ENCODE assay signal across 8 mouse cellular contexts in genomic region chr4:137993821-137994561, GRCm38 (mm10). TPM values are rescaled to one million over a fixed set of nuclear protein-coding genes. Genes with fewer than 3 reads are reported as not detected.
A peak's percentile ranks its signal among the peaks of the same experiment; 100 is the strongest.
DNase-seq lines count a peak whose midpoint lies in the region; ATAC-seq lines count a peak whose summit lies in the region.

No protein-coding gene starts in this region.

- H3K9me3 ChIP-seq in kidney, embryonic 15.5 days (replicated peaks): no peaks in the 10 kb centered on the region
- H3K9me3 ChIP-seq in lung, embryonic 15.5 days: no peaks in the 10 kb centered on the region
- no peaks in the 10 kb centered on the region for H3K9me3 ChIP-seq in neural tube, embryonic 15.5 days (replicated peaks)

- peak overlapping the region; percentile 95 for H3K9ac ChIP-seq in kidney, embryonic 15.5 days
- H3K9ac ChIP-seq in lung, embryonic 15.5 days: peak overlapping the region; percentile 97
- H3K9ac ChIP-seq in neural tube, embryonic 15.5 days (replicated peaks): peak overlapping the region; percentile 99

- peak overlapping the region; percentile 91 for H3K27ac ChIP-seq in kidney, embryonic 15.5 days
- peak overlapping the region; percentile 88 for H3K27ac ChIP-seq in lung, embryonic 15.5 days
- H3K27ac ChIP-seq in neural tube, embryonic 15.5 days (replicated peaks): peak overlapping the region; percentile 96

- under 1% methylated on average over 42 of the region's 60 CpGs for WGBS in kidney, embryonic 15.5 days
- under 1% methylated on average over 56 of the region's 60 CpGs for WGBS in lung, embryonic 15.5 days
- WGBS in neural tube, embryonic 15.5 days: 1% methylated on average over 56 of the region's 60 CpGs

- peak; percentile 20 for ATAC-seq in kidney, embryonic 15.5 days (replicated peaks; ENCODE audit: low FRiP score)
- peak; percentile 22 for ATAC-seq in lung, embryonic 15.5 days (ENCODE audit: borderline replicate concordance, extremely low read depth, low FRiP score, low TSS enrichment)
- ATAC-seq in neural tube, embryonic 15.5 days (ENCODE audit: low FRiP score): peak; percentile 18

- peaks cover 27% of the 10 kb centered on the region for H3K36me3 ChIP-seq in kidney, embryonic 15.5 days
- peaks cover 18% of the 10 kb centered on the region for H3K36me3 ChIP-seq in lung, embryonic 15.5 days
- H3K36me3 ChIP-seq in neural tube, embryonic 15.5 days: peaks cover 11% of the 10 kb centered on the region

- no peaks in the 10 kb centered on the region for H3K27me3 ChIP-seq in kidney, embryonic 15.5 days
- peaks cover 18% of the 10 kb centered on the region; the same call in 1 of the 2 replicates for H3K27me3 ChIP-seq in lung, embryonic 15.5 days
- H3K27me3 ChIP-seq in neural tube, embryonic 15.5 days (replicated peaks): no peaks in the 10 kb centered on the region

- peak overlapping the region; percentile 69 for H3K4me3 ChIP-seq in kidney, embryonic 15.5 days (replicated peaks)
- peak overlapping the region; percentile 88 for H3K4me3 ChIP-seq in lung, embryonic 15.5 days
- H3K4me3 ChIP-seq in neural tube, embryonic 15.5 days (replicated peaks): peak overlapping the region; percentile 94

- H3K4me1 ChIP-seq in kidney, embryonic 15.5 days: peaks cover 44% of the 10 kb centered on the region
- peaks cover 28% of the 10 kb centered on the region for H3K4me1 ChIP-seq in lung, embryonic 15.5 days
- H3K4me1 ChIP-seq in neural tube, embryonic 15.5 days: peaks cover 38% of the 10 kb centered on the region

- DNase-seq in 3T3-L1 (ENCODE audit: low read depth, low spot score) (peak; percentile 17), ZHBTc4 (ENCODE audit: low read depth, low spot score) (peak; percentile 40)
- DNase-seq in embryo, embryonic 10 days (ENCODE audit: low spot score): peak; percentile 39
- DNase-seq in heart, adult 9 months (ENCODE audit: low spot score in 2 of 2): peak; percentile 32 to 44
- DNase-seq in thymus, postnatal 25 days: peak; percentile 55

- H3K4me2 ChIP-seq in kidney, embryonic 15.5 days: peak overlapping the region; percentile 76
- peak overlapping the region; percentile 81 for H3K4me2 ChIP-seq in lung, embryonic 15.5 days
- H3K4me2 ChIP-seq in neural tube, embryonic 15.5 days: peak overlapping the region; percentile 64

RNA-seq across cellular contexts. Expression of gene Eif4g3, which starts 1.2 kb away (rescaled TPM):
- polyA plus RNA-seq in kidney, embryonic 15.5 days (2015; fragmentation: Nextera tagmentation; extraction: Ambion mirVana): 38.6 and 40.0 TPM in 2 replicates
- polyA plus RNA-seq in lung, embryonic 15.5 days (2015; fragmentation: Nextera tagmentation; extraction: Ambion mirVana): 26.6 and 29.6 TPM in 2 replicates
- 45.7 and 49.5 TPM in 2 replicates for polyA plus RNA-seq in neural tube, embryonic 15.5 days (2015; fragmentation: Nextera tagmentation; extraction: Ambion mirVana)

Comparison
In these comparisons a context has a peak if more than half of its experiments do, and no peak if none do; other contexts are left out.
1. Peak in every context shown above with its lines: DNase-seq, ATAC-seq, H3K4me3 ChIP-seq and H3K27ac ChIP-seq.